Mouse (Mus musculus) cerebellum, postnatal 10 days (tissue): Measurements from ENCODE around the gene Ppt1.

Experiments used
- DNase-seq, 2 experiments: peaks; one replicate each; pipeline ENCODE4 v3.0.0; 2021; ENCODE audit warnings: mixed read lengths in 2 of 2

The Ppt1 gene

GRCm38 (mm10) chr4:122835530-122836402, at the start of gene Ppt1:
Ppt1 (plus strand) TSS chr4:122836242.
- DNase-seq, result peak; percentile 96

GRCm38 (mm10) chr4:122789335-122790089, 46.5 kb upstream of the Ppt1 start:
- no peak for DNase-seq

- peak; percentile 86 to 89 for DNase-seq
Measured at GRCm38 (mm10) chr4:122808108-122808507, 27.9 kb upstream of the Ppt1 start.

- no peak for DNase-seq
Measured at GRCm38 (mm10) chr4:122811180-122811579, 24.9 kb upstream of the Ppt1 start.

- no peak for DNase-seq
Measured at GRCm38 (mm10) chr4:122811824-122812223, 24.2 kb upstream of the Ppt1 start.

- no peak for DNase-seq
Measured at GRCm38 (mm10) chr4:122816202-122816601, 19.8 kb upstream of the Ppt1 start.

- DNase-seq, result peak; percentile 11 to 42
Measured at GRCm38 (mm10) chr4:122820941-122821340, 15.1 kb upstream of the Ppt1 start.

GRCm38 (mm10) chr4:122827651-122828050, 8.4 kb upstream of the Ppt1 start:
- no peak for DNase-seq

- DNase-seq, result no peak
Measured at GRCm38 (mm10) chr4:122829339-122829738, 6.7 kb upstream of the Ppt1 start.

GRCm38 (mm10) chr4:122831888-122832287, 4.2 kb upstream of the Ppt1 start:
- DNase-seq, result no peak

GRCm38 (mm10) chr4:122836403-122836775, 347 bp downstream of the Ppt1 start:
- no peak for DNase-seq

- DNase-seq, result no peak
Measured at GRCm38 (mm10) chr4:122837180-122837730, 1.2 kb downstream of the Ppt1 start.

- DNase-seq, result no peak
Measured at GRCm38 (mm10) chr4:122837994-122838393, 2.0 kb downstream of the Ppt1 start.

GRCm38 (mm10) chr4:122838416-122838815, 2.4 kb downstream of the Ppt1 start:
- DNase-seq, result no peak

- DNase-seq, result peak; percentile 26 to 27
Measured at GRCm38 (mm10) chr4:122848150-122848621, 12.1 kb downstream of the Ppt1 start.

- DNase-seq, result no peak
Measured at GRCm38 (mm10) chr4:122851535-122851934, 15.5 kb downstream of the Ppt1 start.

GRCm38 (mm10) chr4:122853691-122854090, 17.6 kb downstream of the Ppt1 start:
- no peak for DNase-seq

- DNase-seq, result no peak
Measured at GRCm38 (mm10) chr4:122854770-122855169, 18.7 kb downstream of the Ppt1 start.

GRCm38 (mm10) chr4:122857909-122858308, 21.9 kb downstream of the Ppt1 start:
- DNase-seq, result no peak

- no peak for DNase-seq
Measured at GRCm38 (mm10) chr4:122859096-122859674, 23.1 kb downstream of the Ppt1 start.

GRCm38 (mm10) chr4:122861836-122862235, 25.8 kb downstream of the Ppt1 start:
- no peak for DNase-seq

- no peak for DNase-seq
Measured at GRCm38 (mm10) chr4:122868041-122868440, 32.0 kb downstream of the Ppt1 start.

- peak; percentile 49 to 55 for DNase-seq
Measured at GRCm38 (mm10) chr4:122870027-122870426, 34.0 kb downstream of the Ppt1 start.
